Mouse (Mus musculus) heart, embryonic 16.5 days (tissue): ENCODE measurements at regions not wholly inside any gene's neighbourhood (a gene's known extent, or its start where the extent isn't known, plus 50 kb on each side); places are given as distances from the start of the nearest gene placed in this dataset.

Experiments used
- ATAC-seq: fragments of 200-750 bp; cut with Nextera tagmentation; replicated peaks from 2 replicates; pipeline ENCODE4 v1.8.0; 2017; ENCODE audit warnings: moderate number of reproducible peaks; ENCODE audit not compliant: insufficient read depth, low FRiP score; ENCODE audit errors: extremely low read depth
- H3K27ac ChIP-seq: fragments of 300-500 bp; sonication (generic); 2 replicates; pipeline ENCODE4 v1.5.1; 2014; ENCODE audit warnings: mild to moderate bottlenecking, low read length, control low read depth, moderate library complexity
- H3K27me3 ChIP-seq: fragments of 300-500 bp; sonication (generic); 2 replicates; pipeline ENCODE4 v1.6.1; 2014; ENCODE audit warnings: low read length, mixed read lengths; ENCODE audit not compliant: control insufficient read depth, insufficient read depth
- H3K36me3 ChIP-seq: fragments of 300-500 bp; sonication (generic); 2 replicates; pipeline ENCODE4 v1.6.1; 2014; ENCODE audit not compliant: control insufficient read depth, insufficient read depth
- H3K4me1 ChIP-seq: fragments of 300-500 bp; sonication (generic); 2 replicates; pipeline ENCODE4 v1.6.1; 2014; ENCODE audit warnings: low read length, mixed read lengths; ENCODE audit not compliant: control insufficient read depth, insufficient read depth
- H3K4me2 ChIP-seq: fragments of 300-500 bp; sonication (generic); 2 replicates; pipeline ENCODE4 v1.6.1; 2014; ENCODE audit warnings: low read depth, mild to moderate bottlenecking, control low read depth, low read length
- H3K4me3 ChIP-seq: fragments of 300-500 bp; sonication (generic); 2 replicates; pipeline ENCODE4 v1.5.1; 2014; ENCODE audit warnings: mild to moderate bottlenecking, control low read depth, low read length
- H3K9ac ChIP-seq: fragments of 300-500 bp; sonication (generic); 2 replicates; pipeline ENCODE4 v1.6.1; 2014; ENCODE audit warnings: low read length, control low read depth
- H3K9me3 ChIP-seq: fragments of 300-500 bp; sonication (generic); replicated peaks from 2 replicates; pipeline ENCODE4 v1.6.1; 2016; ENCODE audit warnings: low read length; ENCODE audit not compliant: control insufficient read depth
- WGBS: fragments of 180-500 bp; shearing (Covaris S2); extraction: QIAGEN DNeasy Blood & Tissue Kit; methylation state at CpG from one replicate; pipeline ENCODE4 v1.1.7; 2014; 5-methylcytosine and 5-hydroxymethylcytosine counted together

GRCm38 (mm10) chr10:92511769-92512168 lies 210.5 kb downstream of the Nedd1 start:
- Histone ChIP-seq H3K4me3 (no peak overlapping the region), H3K9me3 (no peaks in the 10 kb centered on the region), H3K9ac (no peak overlapping the region), H3K27me3 (no peaks in the 10 kb centered on the region), H3K27ac (no peak overlapping the region), H3K4me1 (no peaks in the 10 kb centered on the region), H3K36me3 (no peaks in the 10 kb centered on the region), H3K4me2 (no peak overlapping the region)
- no peak for ATAC-seq
- WGBS, result 59% methylated on average over 7 of the region's 7 CpGs

GRCm38 (mm10) chr10:92510677-92511076 lies 211.5 kb downstream of the Nedd1 start:
- H3K27ac ChIP-seq, result no peak overlapping the region
- no peaks in the 10 kb centered on the region for H3K9me3 ChIP-seq
- no peak overlapping the region for H3K9ac ChIP-seq
- no peak overlapping the region for H3K4me3 ChIP-seq
- WGBS, result 73% methylated on average over 2 of the region's 2 CpGs
- H3K4me1 ChIP-seq, result no peaks in the 10 kb centered on the region
- no peaks in the 10 kb centered on the region for H3K36me3 ChIP-seq
- H3K4me2 ChIP-seq, result no peak overlapping the region
- no peak for ATAC-seq
- H3K27me3 ChIP-seq, result no peaks in the 10 kb centered on the region

GRCm38 (mm10) chr10:92504271-92504670 lies 217.9 kb downstream of the Nedd1 start:
- H3K9ac ChIP-seq, result no peak overlapping the region
- H3K4me2 ChIP-seq, result no peak overlapping the region
- 92% methylated on average over 1 of the region's 1 CpGs for WGBS
- no peaks in the 10 kb centered on the region for H3K9me3 ChIP-seq
- no peak overlapping the region for H3K4me3 ChIP-seq
- no peaks in the 10 kb centered on the region for H3K27me3 ChIP-seq
- ATAC-seq, result no peak
- H3K36me3 ChIP-seq, result no peaks in the 10 kb centered on the region
- no peak overlapping the region for H3K27ac ChIP-seq
- no peaks in the 10 kb centered on the region for H3K4me1 ChIP-seq

GRCm38 (mm10) chr10:92483592-92483991 lies 238.6 kb downstream of the Nedd1 start:
- no peak overlapping the region for H3K27ac ChIP-seq
- 56% methylated on average over 1 of the region's 1 CpGs for WGBS
- peaks cover 7% of the 10 kb centered on the region for H3K9me3 ChIP-seq
- H3K27me3 ChIP-seq, result no peaks in the 10 kb centered on the region
- no peak overlapping the region for H3K4me2 ChIP-seq
- H3K9ac ChIP-seq, result no peak overlapping the region
- H3K36me3 ChIP-seq, result no peaks in the 10 kb centered on the region
- no peaks in the 10 kb centered on the region for H3K4me1 ChIP-seq
- H3K4me3 ChIP-seq, result no peak overlapping the region
- ATAC-seq, result no peak

- ATAC-seq, result no peak
- H3K9me3 ChIP-seq, result no peaks in the 10 kb centered on the region
- WGBS, result 70% methylated on average over 3 of the region's 3 CpGs
- no peaks in the 10 kb centered on the region for H3K36me3 ChIP-seq
- no peak overlapping the region for H3K9ac ChIP-seq
- no peaks in the 10 kb centered on the region for H3K27me3 ChIP-seq
- H3K27ac ChIP-seq, result no peak overlapping the region
- H3K4me1 ChIP-seq, result no peaks in the 10 kb centered on the region
- H3K4me2 ChIP-seq, result no peak overlapping the region
- H3K4me3 ChIP-seq, result no peak overlapping the region
These were observed 248.9 kb downstream of the Nedd1 start for GRCm38 (mm10) chr10:92473282-92473681.

- Histone ChIP-seq H3K9ac (no peak overlapping the region), H3K4me1 (no peaks in the 10 kb centered on the region), H3K4me3 (no peak overlapping the region), H3K9me3 (no peaks in the 10 kb centered on the region), H3K27ac (no peak overlapping the region), H3K4me2 (no peak overlapping the region), H3K36me3 (no peaks in the 10 kb centered on the region), H3K27me3 (no peaks in the 10 kb centered on the region)
- no peak for ATAC-seq
- 81% methylated on average over 1 of the region's 1 CpGs for WGBS
These were observed 251.1 kb downstream of the Nedd1 start for GRCm38 (mm10) chr10:92471111-92471510.

GRCm38 (mm10) chr10:92455195-92455594 lies 267.0 kb downstream of the Nedd1 start:
- Histone ChIP-seq H3K9me3 (no peaks in the 10 kb centered on the region), H3K27me3 (no peaks in the 10 kb centered on the region), H3K9ac (no peak overlapping the region), H3K27ac (no peak overlapping the region), H3K4me2 (no peak overlapping the region), H3K4me1 (no peaks in the 10 kb centered on the region), H3K4me3 (no peak overlapping the region), H3K36me3 (no peaks in the 10 kb centered on the region)
- no peak for ATAC-seq
- WGBS, result 49% methylated on average over 1 of the region's 1 CpGs

GRCm38 (mm10) chr10:92453550-92453949 lies 268.7 kb downstream of the Nedd1 start:
- Histone ChIP-seq H3K27ac (no peak overlapping the region), H3K4me1 (no peaks in the 10 kb centered on the region), H3K4me2 (no peak overlapping the region), H3K4me3 (no peak overlapping the region), H3K36me3 (no peaks in the 10 kb centered on the region), H3K9me3 (no peaks in the 10 kb centered on the region), H3K27me3 (no peaks in the 10 kb centered on the region), H3K9ac (no peak overlapping the region)
- WGBS, result 70% methylated on average over 5 of the region's 5 CpGs
- no peak for ATAC-seq

- no peaks in the 10 kb centered on the region for H3K4me1 ChIP-seq
These were observed 276.3 kb downstream of the Nedd1 start for GRCm38 (mm10) chr10:92445957-92446356.

More at GRCm38 (mm10) chr10:92445957-92446356, 276.3 kb downstream of the Nedd1 start:
- Histone ChIP-seq H3K36me3 (no peaks in the 10 kb centered on the region), H3K4me3 (no peak overlapping the region), H3K9me3 (no peaks in the 10 kb centered on the region), H3K9ac (no peak overlapping the region), H3K4me2 (no peak overlapping the region), H3K27me3 (no peaks in the 10 kb centered on the region), H3K27ac (no peak overlapping the region)
- ATAC-seq, result no peak
- 86% methylated on average over 2 of the region's 2 CpGs for WGBS
